Mouse (Mus musculus): ENCODE results near the gene Ubl4b. TPM values are rescaled to one million over a fixed set of nuclear protein-coding genes. Genes with fewer than 3 reads are reported as not detected.

The Ubl4b gene
- polyA plus RNA-seq, 1 experiment from 2014 or later = not detected

GRCm38 (mm10) chr3:107576807-107577206, 21.9 kb upstream of the Ubl4b start:
- no peak overlapping the region for H3K4me2 ChIP-seq (replicated peaks; ENCODE audit: low read depth)
- H3K4me3 ChIP-seq (ENCODE audit: low read depth, low read length) = no peak overlapping the region
- no peak for TF ChIP-seq CTCF (IDR thresholded peaks at IDR 0.05; ENCODE audit: low read depth)
- no peak for ATAC-seq
- no peak overlapping the region for H3K27ac ChIP-seq (ENCODE audit: low read depth, low read length)
- H3K9ac ChIP-seq (ENCODE audit: low read depth, low read length) = no peak overlapping the region
- H3K36me3 ChIP-seq (ENCODE audit: control insufficient read depth, insufficient read depth) = no peaks in the 10 kb centered on the region
- peaks cover 4% of the 10 kb centered on the region; the same call in 1 of the 2 replicates for H3K4me1 ChIP-seq (replicated peaks; ENCODE audit: control insufficient read depth, insufficient read depth, low read length)
- WGBS = 84% methylated on average over 3 of the region's 3 CpGs
- H3K9me3 ChIP-seq (ENCODE audit: control insufficient read depth) = no peaks in the 10 kb centered on the region
- peaks cover 32% of the 10 kb centered on the region for H3K27me3 ChIP-seq (replicated peaks; ENCODE audit: control insufficient read depth, insufficient read depth, low read length)

GRCm38 (mm10) chr3:107571205-107571604, 16.3 kb upstream of the Ubl4b start:
- 58% methylated on average over 2 of the region's 2 CpGs for WGBS

GRCm38 (mm10) chr3:107568721-107569120, 13.8 kb upstream of the Ubl4b start:
- no peak for TF ChIP-seq CTCF (IDR thresholded peaks at IDR 0.05; ENCODE audit: low read depth)
- WGBS = 57% methylated on average over 4 of the region's 4 CpGs
- H3K4me2 ChIP-seq (replicated peaks; ENCODE audit: low read depth) = no peak overlapping the region
- H3K4me3 ChIP-seq (ENCODE audit: low read depth, low read length) = no peak overlapping the region
- no peaks in the 10 kb centered on the region for H3K9me3 ChIP-seq (ENCODE audit: control insufficient read depth)
- peaks cover 3% of the 10 kb centered on the region; the same call in 1 of the 2 replicates for H3K27me3 ChIP-seq (replicated peaks; ENCODE audit: control insufficient read depth, insufficient read depth, low read length)
- H3K9ac ChIP-seq (ENCODE audit: low read depth, low read length) = no peak overlapping the region
- H3K4me1 ChIP-seq (replicated peaks; ENCODE audit: control insufficient read depth, insufficient read depth, low read length) = no peaks in the 10 kb centered on the region
- H3K36me3 ChIP-seq (ENCODE audit: control insufficient read depth, insufficient read depth) = no peaks in the 10 kb centered on the region
- no peak for ATAC-seq
- H3K27ac ChIP-seq (ENCODE audit: low read depth, low read length) = no peak overlapping the region

More at GRCm38 (mm10) chr3:107571205-107571604, 16.3 kb upstream of the Ubl4b start:
- ATAC-seq = no peak
- no peaks in the 10 kb centered on the region for H3K9me3 ChIP-seq (ENCODE audit: control insufficient read depth)
- no peak overlapping the region for H3K27ac ChIP-seq (ENCODE audit: low read depth, low read length)
- no peak overlapping the region for H3K4me3 ChIP-seq (ENCODE audit: low read depth, low read length)
- H3K4me1 ChIP-seq (replicated peaks; ENCODE audit: control insufficient read depth, insufficient read depth, low read length) = no peaks in the 10 kb centered on the region
- no peak overlapping the region for H3K9ac ChIP-seq (ENCODE audit: low read depth, low read length)
- H3K27me3 ChIP-seq (replicated peaks; ENCODE audit: control insufficient read depth, insufficient read depth, low read length) = peaks cover 3% of the 10 kb centered on the region; the same call in 1 of the 2 replicates
- TF ChIP-seq CTCF (IDR thresholded peaks at IDR 0.05; ENCODE audit: low read depth) = peak; percentile 68
- no peaks in the 10 kb centered on the region for H3K36me3 ChIP-seq (ENCODE audit: control insufficient read depth, insufficient read depth)
- no peak overlapping the region for H3K4me2 ChIP-seq (replicated peaks; ENCODE audit: low read depth)

DNA sequence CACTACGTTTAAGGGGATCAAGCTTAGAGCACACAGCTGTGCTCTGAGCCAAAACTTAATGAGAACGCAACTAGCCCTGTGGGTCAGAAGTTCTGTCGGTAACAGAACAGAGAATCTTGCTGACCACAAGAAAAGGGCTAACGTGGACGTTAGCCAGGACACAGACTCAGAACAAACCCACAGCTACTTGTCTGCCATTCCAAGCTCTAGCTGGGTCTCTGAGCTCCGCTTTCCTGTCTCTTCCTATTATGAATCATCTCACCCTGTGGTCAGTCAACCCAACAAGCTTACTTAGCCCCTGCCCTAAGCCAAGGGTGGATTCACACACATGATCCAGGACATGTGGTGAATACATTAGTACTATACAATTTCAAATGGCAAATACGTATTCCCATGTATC, 12.9 kb upstream of the Ubl4b start:
- no peak for ATAC-seq
- Histone ChIP-seq H3K9ac (ENCODE audit: low read depth, low read length) (no peak overlapping the region), H3K4me1 (replicated peaks; ENCODE audit: control insufficient read depth, insufficient read depth, low read length) (no peaks in the 10 kb centered on the region), H3K27ac (ENCODE audit: low read depth, low read length) (no peak overlapping the region), H3K4me2 (replicated peaks; ENCODE audit: low read depth) (no peak overlapping the region), H3K9me3 (ENCODE audit: control insufficient read depth) (no peaks in the 10 kb centered on the region), H3K36me3 (ENCODE audit: control insufficient read depth, insufficient read depth) (no peaks in the 10 kb centered on the region), H3K27me3 (replicated peaks; ENCODE audit: control insufficient read depth, insufficient read depth, low read length) (peaks cover 3% of the 10 kb centered on the region; the same call in 1 of the 2 replicates), H3K4me3 (ENCODE audit: low read depth, low read length) (no peak overlapping the region)
- 83% methylated on average over 7 of the region's 7 CpGs for WGBS
- TF ChIP-seq CTCF (IDR thresholded peaks at IDR 0.05; ENCODE audit: low read depth) = no peak

DNA sequence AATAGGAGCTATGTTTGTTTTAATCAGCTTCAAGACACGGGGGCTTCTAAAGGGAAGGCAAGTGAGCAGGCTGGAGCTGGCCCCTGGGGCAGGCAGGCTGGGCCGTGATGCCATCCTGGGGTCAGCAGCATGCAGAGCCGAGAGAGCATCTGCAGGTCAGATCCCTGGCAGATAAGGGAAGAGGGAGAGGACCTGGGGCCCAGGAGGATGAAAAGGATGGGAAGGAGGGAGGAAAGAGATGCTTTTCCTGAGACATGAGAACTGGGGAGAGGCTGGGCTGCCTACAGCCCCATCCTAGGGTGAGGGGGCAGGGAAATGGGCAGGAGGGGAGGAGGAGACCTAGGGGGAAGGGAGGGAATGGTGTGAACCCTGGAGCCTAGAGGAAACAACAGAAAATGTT, 10.5 kb upstream of the Ubl4b start:
- 24% methylated on average over 3 of the region's 3 CpGs for WGBS
- H3K9ac ChIP-seq (ENCODE audit: low read depth, low read length) = no peak overlapping the region
- no peak overlapping the region for H3K4me3 ChIP-seq (ENCODE audit: low read depth, low read length)

GRCm38 (mm10) chr3:107563880-107564279, 9.0 kb upstream of the Ubl4b start:
- no peak overlapping the region for H3K4me3 ChIP-seq (ENCODE audit: low read depth, low read length)
- H3K9me3 ChIP-seq (ENCODE audit: control insufficient read depth) = no peaks in the 10 kb centered on the region
- peaks cover 6% of the 10 kb centered on the region; the same call in 1 of the 2 replicates for H3K27me3 ChIP-seq (replicated peaks; ENCODE audit: control insufficient read depth, insufficient read depth, low read length)
- no peak overlapping the region for H3K4me2 ChIP-seq (replicated peaks; ENCODE audit: low read depth)
- 51% methylated on average over 4 of the region's 4 CpGs for WGBS
- H3K27ac ChIP-seq (ENCODE audit: low read depth, low read length) = no peak overlapping the region
- H3K4me1 ChIP-seq (replicated peaks; ENCODE audit: control insufficient read depth, insufficient read depth, low read length) = no peaks in the 10 kb centered on the region
- no peak overlapping the region for H3K9ac ChIP-seq (ENCODE audit: low read depth, low read length)
- TF ChIP-seq CTCF (IDR thresholded peaks at IDR 0.05; ENCODE audit: low read depth) = no peak
- no peaks in the 10 kb centered on the region for H3K36me3 ChIP-seq (ENCODE audit: control insufficient read depth, insufficient read depth)
- no peak for ATAC-seq

More for the DNA sequence above, 10.5 kb upstream of the Ubl4b start:
- no peak for TF ChIP-seq CTCF (IDR thresholded peaks at IDR 0.05; ENCODE audit: low read depth)
- Histone ChIP-seq H3K27ac (ENCODE audit: low read depth, low read length) (no peak overlapping the region), H3K27me3 (replicated peaks; ENCODE audit: control insufficient read depth, insufficient read depth, low read length) (peaks cover 6% of the 10 kb centered on the region; the same call in 1 of the 2 replicates), H3K4me1 (replicated peaks; ENCODE audit: control insufficient read depth, insufficient read depth, low read length) (no peaks in the 10 kb centered on the region), H3K9me3 (ENCODE audit: control insufficient read depth) (no peaks in the 10 kb centered on the region), H3K36me3 (ENCODE audit: control insufficient read depth, insufficient read depth) (no peaks in the 10 kb centered on the region), H3K4me2 (replicated peaks; ENCODE audit: low read depth) (no peak overlapping the region)
- ATAC-seq = no peak

DNA sequence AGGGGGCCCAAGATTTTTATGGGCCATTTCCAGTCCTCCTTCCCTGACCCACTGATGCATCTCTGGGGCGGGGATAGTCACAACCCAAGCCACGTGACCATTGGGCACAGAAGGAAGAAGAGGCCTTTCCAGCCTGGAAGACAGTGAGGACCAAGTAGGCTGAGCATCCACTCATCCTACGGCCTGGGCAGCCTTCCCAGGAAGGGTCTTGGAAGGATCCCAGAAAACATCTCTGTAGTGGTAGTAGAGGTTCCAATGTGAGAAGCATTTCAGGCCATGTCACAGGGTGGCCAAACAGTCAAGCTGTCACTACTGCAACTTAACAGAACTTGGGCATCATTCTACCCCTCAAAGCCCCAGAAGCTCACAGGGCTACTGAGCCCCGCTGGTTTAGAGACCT, 7.7 kb upstream of the Ubl4b start:
- Histone ChIP-seq H3K36me3 (ENCODE audit: control insufficient read depth, insufficient read depth) (no peaks in the 10 kb centered on the region), H3K9ac (ENCODE audit: low read depth, low read length) (no peak overlapping the region), H3K27ac (ENCODE audit: low read depth, low read length) (no peak overlapping the region), H3K4me2 (replicated peaks; ENCODE audit: low read depth) (no peak overlapping the region), H3K9me3 (ENCODE audit: control insufficient read depth) (no peaks in the 10 kb centered on the region), H3K4me3 (ENCODE audit: low read depth, low read length) (no peak overlapping the region), H3K4me1 (replicated peaks; ENCODE audit: control insufficient read depth, insufficient read depth, low read length) (no peaks in the 10 kb centered on the region), H3K27me3 (replicated peaks; ENCODE audit: control insufficient read depth, insufficient read depth, low read length) (0 out of 2 replicates have a peak, but pooled peaks cover 4% of the 10 kb centered on the region)
- TF ChIP-seq CTCF (IDR thresholded peaks at IDR 0.05; ENCODE audit: low read depth) = no peak
- 77% methylated on average over 4 of the region's 4 CpGs for WGBS
- no peak for ATAC-seq
